Mouse (Mus musculus) activated CD4-positive, CD25-positive, alpha-beta regulatory T cell, adult 4 months (primary cell): ENCODE data around the gene Pbx1. TPM values are rescaled to one million over a fixed set of nuclear protein-coding genes. Genes with fewer than 3 reads are reported as not detected.

Experiments
- ATAC-seq: one replicate; pipeline ENCODE4 v1.8.0; 2017
- polyA plus RNA-seq, 2 experiments: library from polyadenylated mRNA; unstranded; fragments of 100-300 nt; shearing (Covaris generic); gene quantifications; one replicate each; pipeline ENCODE4 v1.2.1; 2017

Pbx1 gene
- polyA plus RNA-seq, 2 experiments from 2014 or later = 0.08 TPM; not detected in 1

GRCm38 (mm10) chr1:168163521-168164233 is 268.4 kb downstream of the Pbx1 start:
- no peak for ATAC-seq

GRCm38 (mm10) chr1:168139138-168139682 is 292.9 kb downstream of the Pbx1 start:
- no peak for ATAC-seq

GRCm38 (mm10) chr1:168138669-168139068 is 293.4 kb downstream of the Pbx1 start:
- no peak for ATAC-seq

- ATAC-seq = no peak
These were observed 294.2 kb downstream of the Pbx1 start for GRCm38 (mm10) chr1:168137890-168138289.

DNA sequence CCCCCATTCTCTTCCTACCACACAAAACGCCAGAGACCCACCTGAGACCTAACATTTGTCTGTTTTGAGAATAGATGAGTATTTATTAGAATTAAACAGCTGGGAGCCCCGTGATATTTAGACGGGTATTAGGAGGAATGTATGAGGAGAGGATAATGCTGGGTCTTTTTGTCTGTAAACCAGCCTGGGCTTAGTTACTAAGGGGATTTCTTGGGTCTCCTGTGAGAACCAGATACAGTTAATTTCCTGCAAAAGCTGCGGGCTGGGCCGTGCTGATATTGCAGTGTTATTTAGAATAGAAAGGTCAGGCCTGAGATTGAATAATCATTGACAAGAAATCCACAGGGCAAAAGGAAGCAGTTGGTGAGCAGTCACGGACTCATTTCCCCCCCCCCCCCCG is 296.5 kb downstream of the Pbx1 start:
- ATAC-seq = no peak

- ATAC-seq = no peak
These were observed 298.4 kb downstream of the Pbx1 start for GRCm38 (mm10) chr1:168133696-168134095.

- ATAC-seq = no peak
These were observed 304.1 kb downstream of the Pbx1 start for GRCm38 (mm10) chr1:168128004-168128403.

GRCm38 (mm10) chr1:168124643-168125490 is 307.2 kb downstream of the Pbx1 start:
- ATAC-seq = no peak

- no peak for ATAC-seq
These were observed 314.0 kb downstream of the Pbx1 start for GRCm38 (mm10) chr1:168118077-168118476.

GRCm38 (mm10) chr1:168117367-168117766 is 314.7 kb downstream of the Pbx1 start:
- ATAC-seq = no peak

- no peak for ATAC-seq
These were observed 322.3 kb downstream of the Pbx1 start for GRCm38 (mm10) chr1:168109797-168110196.

GRCm38 (mm10) chr1:168103821-168104220 is 328.2 kb downstream of the Pbx1 start:
- no peak for ATAC-seq

GRCm38 (mm10) chr1:168101514-168101913 is 330.6 kb downstream of the Pbx1 start:
- ATAC-seq = no peak

GRCm38 (mm10) chr1:168098806-168099205 is 333.3 kb downstream of the Pbx1 start:
- ATAC-seq = no peak

DNA sequence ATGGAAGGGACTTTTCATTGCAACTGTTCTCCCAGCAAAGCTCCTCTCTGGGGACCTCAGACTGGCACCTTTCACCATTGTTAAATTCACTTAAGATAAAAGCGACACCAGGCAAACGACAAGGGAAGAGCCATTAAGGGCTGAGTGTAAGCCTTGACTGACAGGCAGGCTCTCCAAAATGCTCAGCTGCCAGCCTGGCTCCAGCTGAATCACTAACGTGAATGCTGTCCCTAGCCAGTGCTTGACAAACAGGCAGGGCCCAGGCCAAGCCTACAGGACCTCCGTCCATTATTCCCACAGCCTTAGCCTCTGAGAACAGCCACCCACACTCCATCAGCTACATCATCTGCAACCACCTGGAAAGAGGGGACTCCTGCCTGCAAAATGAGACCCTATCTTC is 337.4 kb downstream of the Pbx1 start:
- no peak for ATAC-seq

GRCm38 (mm10) chr1:168093044-168093443 is 339.0 kb downstream of the Pbx1 start:
- ATAC-seq = no peak

DNA sequence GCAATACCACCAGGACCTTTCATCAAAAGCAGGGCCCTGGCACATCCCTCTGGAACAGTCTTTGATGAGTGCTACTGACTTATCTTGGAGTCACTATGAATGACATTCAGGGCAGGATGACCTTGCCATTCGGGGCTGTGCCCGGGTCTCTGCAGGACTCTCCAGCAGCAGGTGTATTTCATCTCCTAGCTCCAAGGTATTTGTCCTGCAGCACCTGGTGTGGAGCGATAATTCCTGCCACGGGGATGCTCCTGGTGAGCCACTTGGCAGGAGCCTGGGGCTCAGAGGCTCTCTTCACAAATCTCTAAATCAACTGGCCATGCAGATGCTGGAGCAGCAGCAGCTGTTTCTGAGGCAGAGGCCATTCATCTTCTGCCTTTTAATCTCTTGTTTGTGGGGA is 340.4 kb downstream of the Pbx1 start:
- ATAC-seq = no peak

DNA sequence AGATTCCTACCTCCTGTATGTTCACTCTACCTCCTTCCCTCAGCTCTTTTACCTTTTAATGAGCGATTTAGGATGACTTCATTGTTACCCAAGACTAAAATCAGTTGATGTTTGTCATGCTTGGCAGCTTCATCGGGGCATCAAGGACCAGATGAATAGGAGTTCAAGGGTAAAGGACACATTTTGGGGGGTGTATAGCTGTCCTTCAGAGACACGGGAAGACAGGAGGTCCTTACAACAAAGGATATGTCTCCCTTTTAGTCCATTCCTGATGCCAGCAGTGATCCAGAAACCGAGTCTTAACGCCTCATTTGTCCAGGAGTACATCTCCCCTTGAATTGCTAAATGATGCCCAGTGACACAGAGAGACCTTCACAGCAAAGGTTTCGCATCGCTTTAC is 343.4 kb downstream of the Pbx1 start:
- no peak for ATAC-seq

GRCm38 (mm10) chr1:168079394-168079767 is 352.7 kb downstream of the Pbx1 start:
- ATAC-seq = no peak

- no peak for ATAC-seq
These were observed 353.2 kb downstream of the Pbx1 start for GRCm38 (mm10) chr1:168078746-168079393.

- ATAC-seq = no peak
These were observed 360.1 kb downstream of the Pbx1 start for GRCm38 (mm10) chr1:168071974-168072373.

- no peak for ATAC-seq
These were observed 361.7 kb downstream of the Pbx1 start for GRCm38 (mm10) chr1:168070273-168070910.

DNA sequence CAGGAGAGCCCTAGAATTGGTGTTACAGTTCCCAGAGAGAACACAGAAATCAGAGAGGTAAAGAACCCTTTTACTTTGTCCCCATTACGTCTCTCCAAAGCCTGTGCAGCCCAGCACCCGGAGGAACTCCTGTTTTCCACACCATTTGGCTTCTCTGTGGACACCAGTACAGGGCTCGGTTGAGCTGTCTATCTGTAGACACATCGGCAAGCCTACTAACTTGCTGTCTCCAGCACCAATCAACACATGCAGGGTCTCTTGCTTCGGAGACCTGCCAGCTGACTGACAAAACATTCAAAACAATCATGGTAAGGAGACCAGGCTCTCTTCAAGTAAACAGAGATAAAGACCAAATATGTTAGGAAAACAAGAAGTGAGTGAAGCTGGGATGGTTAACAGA is 362.3 kb downstream of the Pbx1 start:
- no peak for ATAC-seq
